Mouse (Mus musculus) right cerebral cortex, postnatal 36 days (tissue): ENCODE results near the gene Lbx2.
A peak's percentile ranks its signal among the peaks of the same experiment; 100 is the strongest.

Source experiments
- DNase-seq, 2 experiments: peaks; one replicate each; pipeline ENCODE4 v3.0.0; 2022; ENCODE audit warnings: low spot score in 2 of 2, mixed read lengths in 1 of 2

The Lbx2 gene

GRCm38 (mm10) chr6:83070311-83071219, 15.6 kb upstream of the Lbx2 start:
- no peak for DNase-seq

- DNase-seq, result no peak
Observed at GRCm38 (mm10) chr6:83071220-83071619, 14.9 kb upstream of the Lbx2 start.

DNA sequence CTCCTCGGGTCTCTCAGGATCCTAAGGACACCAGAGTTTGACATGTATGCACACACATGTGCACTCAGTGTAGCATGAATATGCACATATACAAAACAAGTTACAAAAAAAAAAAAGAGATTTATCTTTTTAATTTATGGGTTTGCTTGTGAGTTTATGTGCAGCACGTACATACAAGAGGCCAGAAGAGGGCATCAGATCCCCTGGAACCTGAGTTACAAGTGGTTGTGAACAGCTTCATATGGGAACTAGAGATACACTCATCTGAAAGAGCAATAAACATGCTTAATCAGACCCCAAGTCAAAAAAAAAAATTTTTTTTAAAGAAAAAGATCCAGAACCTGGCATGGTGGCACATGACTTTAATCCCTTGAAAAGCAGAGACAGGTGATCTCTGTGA, 11.2 kb upstream of the Lbx2 start:
- DNase-seq, result no peak

DNA sequence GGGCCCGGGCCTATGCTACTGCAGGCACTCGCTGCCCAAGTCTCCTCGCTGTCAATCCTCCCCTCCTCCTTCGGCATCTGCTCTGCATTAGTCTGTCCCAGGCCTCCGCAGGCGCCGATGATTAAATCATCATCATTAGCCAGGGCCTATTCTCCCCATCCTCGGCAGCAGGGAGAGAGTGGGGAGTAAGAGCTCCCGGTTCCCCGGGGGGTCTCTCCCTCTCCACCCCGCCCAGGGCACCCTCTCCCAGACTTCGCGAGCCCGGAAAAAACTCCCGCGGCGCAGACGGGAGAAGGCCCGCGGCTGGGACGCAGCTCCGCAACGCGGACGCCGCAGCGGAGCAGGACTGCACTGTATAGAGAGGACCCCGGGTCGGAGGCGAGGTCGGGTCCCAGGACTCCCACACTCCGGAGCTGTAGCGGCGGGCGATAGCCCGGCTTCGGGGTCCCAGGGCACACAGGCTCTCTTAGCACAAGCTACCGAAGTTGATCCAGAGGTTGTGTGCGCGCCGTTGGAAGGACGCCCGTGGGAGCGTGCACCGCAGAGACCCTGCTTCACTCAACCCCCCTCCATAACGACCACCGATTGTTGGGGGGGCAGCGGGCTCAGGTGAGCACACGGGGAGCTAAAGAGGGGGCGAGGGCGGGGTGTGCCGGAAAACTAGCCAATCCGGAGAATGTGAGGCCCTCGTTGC, 8.4 kb upstream of the Lbx2 start, which contains the start of gene Pcgf1:
Gene Pcgf1 (plus strand): TSS at position 240 of the 694 bp plus-strand sequence.
- peak in 1 of 2 experiments; percentile 16 for DNase-seq

DNA sequence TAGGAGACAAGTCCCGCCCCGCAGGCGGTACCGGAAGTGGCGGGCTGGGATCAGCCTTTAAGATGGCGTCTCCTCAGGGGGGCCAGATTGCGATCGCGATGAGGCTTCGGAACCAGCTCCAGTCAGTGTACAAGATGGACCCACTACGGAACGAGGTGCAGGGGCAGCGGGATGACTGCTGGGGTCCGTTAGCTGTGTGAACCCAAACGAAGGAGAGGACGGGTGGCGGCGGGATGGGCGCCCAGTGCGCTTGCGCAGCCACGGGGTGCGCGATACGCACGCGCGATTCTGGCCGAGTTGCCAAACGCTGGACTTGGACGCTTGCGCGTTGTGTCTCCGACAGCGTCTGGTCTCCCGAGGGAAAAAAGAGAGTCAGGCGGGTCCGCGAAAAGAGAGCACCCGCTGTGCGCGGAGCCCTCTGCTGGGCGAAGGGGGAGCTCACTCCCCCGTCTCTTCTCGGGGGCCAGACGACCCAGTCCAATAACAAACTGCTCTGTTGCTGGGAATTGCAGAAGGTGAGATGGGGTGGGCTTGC, 7.8 kb upstream of the Lbx2 start:
- peak; percentile 97 to 98 for DNase-seq

GRCm38 (mm10) chr6:83080210-83080609, 6.0 kb upstream of the Lbx2 start:
- DNase-seq, result no peak

- DNase-seq, result no peak
Observed at GRCm38 (mm10) chr6:83083497-83083896, 2.7 kb upstream of the Lbx2 start.

GRCm38 (mm10) chr6:83084477-83084876, 1.7 kb upstream of the Lbx2 start:
- DNase-seq, result no peak

- no peak for DNase-seq
Observed at GRCm38 (mm10) chr6:83087205-83087925, 1.2 kb downstream of the Lbx2 start.

DNA sequence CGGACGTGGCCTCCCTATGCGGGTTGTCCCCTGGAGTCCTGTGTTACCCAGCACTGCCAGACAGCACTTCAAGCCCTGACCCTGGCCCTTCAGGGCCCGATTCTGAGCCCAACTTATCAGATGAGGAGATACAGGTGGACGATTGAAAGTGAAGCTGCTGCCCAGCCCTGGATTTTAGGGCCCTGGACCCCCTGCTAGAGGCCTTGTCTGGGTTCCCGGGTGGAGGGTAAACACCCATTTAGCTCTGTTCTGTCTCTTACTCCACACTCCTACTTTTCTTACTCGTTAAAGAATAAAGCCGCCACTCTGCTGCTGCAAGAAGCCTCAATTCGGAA, 1.7 kb downstream of the Lbx2 start:
- DNase-seq, result no peak

DNA sequence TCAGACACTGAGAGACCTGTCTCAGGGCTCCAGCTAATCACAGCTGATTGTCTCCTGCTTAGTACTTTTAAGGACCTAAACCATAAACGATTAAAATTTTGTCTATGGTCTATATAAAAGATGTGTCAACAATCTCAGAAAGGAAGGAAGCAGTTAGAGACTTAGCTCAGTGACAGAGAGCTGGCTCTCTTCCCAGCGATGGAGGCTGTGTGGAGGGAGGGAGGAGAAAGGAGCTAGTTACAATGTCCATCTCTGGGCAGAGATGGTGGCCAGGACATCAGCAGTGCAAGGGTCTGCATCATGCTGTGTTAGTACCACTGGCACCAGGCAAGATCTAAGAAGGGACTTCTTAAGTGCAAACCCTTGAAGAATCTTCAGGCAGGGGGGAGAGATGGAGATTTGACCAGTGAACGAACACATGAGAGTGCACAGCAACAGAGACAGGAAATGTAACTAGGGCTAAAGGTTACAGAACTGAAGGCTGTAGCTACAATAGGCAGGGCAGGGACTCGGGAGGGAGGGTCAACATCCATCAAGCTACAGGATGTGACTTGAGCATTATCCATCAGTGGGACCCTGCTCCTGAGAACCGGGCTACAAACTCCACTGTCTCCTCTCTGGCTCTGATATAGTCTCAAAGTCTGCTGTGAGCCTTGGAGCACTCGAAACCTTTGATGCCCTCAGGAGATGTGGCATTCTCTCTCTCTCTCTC, 6.4 kb downstream of the Lbx2 start:
- no peak for DNase-seq

- no peak for DNase-seq
Observed at GRCm38 (mm10) chr6:83095968-83096367, 9.8 kb downstream of the Lbx2 start.

- no peak for DNase-seq
Observed at GRCm38 (mm10) chr6:83098411-83098810, 12.2 kb downstream of the Lbx2 start.

DNA sequence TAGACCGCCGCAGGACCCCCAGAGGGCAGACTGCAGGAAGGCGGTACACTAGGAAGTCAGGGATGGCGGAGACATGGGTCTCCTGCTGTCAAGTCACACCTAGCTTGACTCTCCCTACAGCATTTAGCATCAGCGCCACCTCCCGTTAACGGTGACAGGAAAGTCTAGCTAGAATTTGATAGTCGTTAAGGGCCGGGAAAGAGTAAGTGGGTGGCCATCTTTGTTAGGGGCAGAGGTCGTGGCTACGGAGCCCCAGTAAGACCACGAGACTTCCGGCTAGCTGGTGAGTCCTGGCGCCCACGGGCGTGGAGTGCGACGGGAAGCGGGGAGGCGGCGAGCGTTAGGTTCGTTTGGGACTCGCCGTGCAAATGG, 15.1 kb downstream of the Lbx2 start, which contains the start of the genes Ccdc142 and Gm42688:
Gene Ccdc142 (plus strand): TSS at position 286 of the 372 bp plus-strand sequence.
Gene Gm42688 (plus strand): TSS at position 302 of the 372 bp plus-strand sequence.
- peak; percentile 89 for DNase-seq

- peak in 1 of 2 experiments; percentile 50 for DNase-seq
Observed at GRCm38 (mm10) chr6:83101688-83102556, 15.8 kb downstream of the Lbx2 start.

GRCm38 (mm10) chr6:83103130-83103650, 17.0 kb downstream of the Lbx2 start:
- DNase-seq, result no peak

- no peak for DNase-seq
Observed at GRCm38 (mm10) chr6:83104158-83104557, 18.0 kb downstream of the Lbx2 start.

DNA sequence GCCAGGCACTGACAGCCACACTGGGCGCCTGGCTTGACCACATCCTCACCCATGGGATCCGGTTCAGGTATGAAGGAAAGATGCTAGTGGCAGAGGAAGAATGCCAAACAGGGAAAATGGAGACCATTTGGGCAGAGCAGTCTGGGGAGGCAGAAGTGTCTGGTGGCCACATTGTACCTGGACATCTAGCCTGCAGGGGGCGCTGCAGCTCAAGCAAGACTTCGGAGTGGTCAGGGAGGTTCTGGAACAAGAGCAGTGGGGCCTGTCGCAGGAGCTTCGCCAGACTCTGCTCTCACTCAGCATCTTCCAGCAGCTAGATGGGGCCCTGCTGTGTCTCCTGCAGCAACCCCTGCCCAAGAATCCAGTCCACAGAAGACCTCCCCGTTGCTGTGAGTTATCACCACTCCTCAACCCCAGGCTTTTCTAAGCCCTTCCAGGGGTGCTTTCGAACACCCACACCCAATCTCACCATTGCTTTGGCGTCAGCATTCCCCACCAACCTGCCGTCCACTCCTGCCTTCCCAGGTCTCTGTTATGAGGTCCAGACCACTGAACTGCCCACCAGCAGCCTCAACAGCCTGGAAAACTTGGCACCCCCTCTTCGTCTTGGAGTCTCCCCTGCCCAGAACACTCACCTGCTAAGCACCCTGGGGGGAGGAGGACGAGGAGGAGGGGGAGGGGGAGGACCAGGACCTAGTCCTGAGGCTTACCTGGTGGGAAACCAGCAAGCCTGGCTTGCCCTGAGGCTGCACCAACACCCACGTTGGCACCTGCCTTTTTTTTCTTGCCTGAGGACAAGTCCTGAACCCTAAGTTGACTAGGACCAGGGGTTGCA, 21.6 kb downstream of the Lbx2 start:
- DNase-seq, result no peak
